In the genomic region with DNA sequence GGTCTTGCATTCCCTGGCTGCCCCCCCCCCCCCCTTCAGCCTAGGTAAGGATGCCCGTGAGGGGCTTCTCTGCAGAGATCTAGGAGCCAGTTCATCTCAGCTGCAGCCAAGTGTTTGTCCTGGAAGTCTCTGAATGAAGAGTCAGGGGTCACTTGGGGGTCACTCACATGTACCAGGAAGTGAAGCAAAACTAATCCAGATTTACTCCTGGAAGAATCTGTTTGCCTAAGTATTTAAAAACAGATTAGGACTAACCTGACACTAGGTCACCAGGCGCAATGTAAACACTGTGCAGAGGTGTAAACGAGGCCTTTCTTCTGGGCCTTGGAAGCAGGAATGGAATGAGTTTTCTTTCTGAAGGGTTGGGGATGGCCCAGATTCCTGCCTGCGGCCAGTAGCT, we compare ENCODE assay signal across 23 mouse cellular contexts. TPM values are rescaled to one million over a fixed set of nuclear protein-coding genes. Genes with fewer than 3 reads are reported as not detected.
DNase-seq lines count a peak whose midpoint lies in the region; ATAC-seq and TF ChIP-seq lines count a peak whose summit lies in the region.
"Had no signal": no experiment of that assay in that cellular context is flagged by ENCODE, and none has a peak within 500 bp of the region (broad histone marks: within the 10 kb centered on the region; RNA-seq: fewer than 3 reads in every experiment).

No protein-coding gene starts in this region.

- TF ChIP-seq EP300 in lung, postnatal 0 days (IDR thresholded peaks at IDR 0.05), result no peak
- no peak for TF ChIP-seq EP300 in stomach, postnatal 0 days (optimal IDR thresholded peaks at IDR 0.05)

- peak; percentile 65 for DNase-seq in intestine, embryonic 14.5 days (ENCODE audit: low spot score)
- peak; percentile 25 for DNase-seq in lung, postnatal 0 days (ENCODE audit: low spot score)
- DNase-seq in lung, adult 18-20 months, result no peak
- peak; percentile 21 for DNase-seq in forelimb bud, embryonic 11.5 days (ENCODE audit: low read depth, low spot score)
- peak; percentile 50 for DNase-seq in stomach, postnatal 0 days (ENCODE audit: low spot score)
- no peak for DNase-seq in urinary bladder, adult 18-20 months (ENCODE audit: low spot score in 2 of 2)
- DNase-seq in cerebellum, adult 9-11 months, result no peak
- DNase-seq: adrenal gland, postnatal 14 days; gastrocnemius, postnatal 10 days; heart, adult 11 months; kidney, adult 11 months; right cerebral cortex, postnatal 25 days; thymus, postnatal 36 days had no signal

- no peak overlapping the region for H3K4me2 ChIP-seq in intestine, embryonic 14.5 days (ENCODE audit: low read length)
- no peak overlapping the region for H3K4me2 ChIP-seq in intestine, embryonic 16.5 days (ENCODE audit: low read depth, low read length)
- H3K4me2 ChIP-seq in lung, postnatal 0 days (replicated peaks; ENCODE audit: low read depth, low read length), result no peak overlapping the region
- no peak overlapping the region for H3K4me2 ChIP-seq in stomach, postnatal 0 days (replicated peaks; ENCODE audit: low read depth)
- H3K4me2 ChIP-seq: forebrain, embryonic 13.5 days; heart, embryonic 13.5 days; hindbrain, embryonic 13.5 days; limb, embryonic 13.5 days; midbrain, embryonic 12.5 days; neural tube, embryonic 13.5 days had no signal

- H3K4me1 ChIP-seq in intestine, embryonic 14.5 days (replicated peaks; ENCODE audit: control insufficient read depth, insufficient read depth, low read length), result peaks cover 14% of the 10 kb centered on the region
- peaks cover 15% of the 10 kb centered on the region for H3K4me1 ChIP-seq in intestine, embryonic 16.5 days (ENCODE audit: control insufficient read depth, insufficient read depth, low read length)
- no peaks in the 10 kb centered on the region for H3K4me1 ChIP-seq in lung, postnatal 0 days (ENCODE audit: insufficient read depth, low read depth, low read length)
- H3K4me1 ChIP-seq in stomach, postnatal 0 days (replicated peaks; ENCODE audit: control insufficient read depth, insufficient read depth), result no peaks in the 10 kb centered on the region
- H3K4me1 ChIP-seq: forebrain, embryonic 13.5 days had no signal

- WGBS in intestine, embryonic 14.5 days, result 13% methylated on average over 4 of the region's 4 CpGs
- WGBS in intestine, embryonic 16.5 days, result 24% methylated on average over 4 of the region's 4 CpGs
- WGBS in lung, postnatal 0 days, result 33% methylated on average over 4 of the region's 4 CpGs
- 29% methylated on average over 4 of the region's 4 CpGs for WGBS in stomach, postnatal 0 days

- H3K36me3 ChIP-seq in intestine, embryonic 14.5 days (ENCODE audit: control insufficient read depth, insufficient read depth, low read length), result peaks cover 27% of the 10 kb centered on the region; the same call in 1 of the 2 replicates
- H3K36me3 ChIP-seq in intestine, embryonic 16.5 days (ENCODE audit: control insufficient read depth, insufficient read depth, low read length), result 0 out of 2 replicates have a peak, but pooled peaks cover 5% of the 10 kb centered on the region
- H3K36me3 ChIP-seq in lung, postnatal 0 days (ENCODE audit: insufficient read depth, low read length), result 0 out of 2 replicates have a peak, but pooled peaks cover 6% of the 10 kb centered on the region
- peaks cover 6% of the 10 kb centered on the region; the same call in 1 of the 2 replicates for H3K36me3 ChIP-seq in stomach, postnatal 0 days (ENCODE audit: control insufficient read depth, insufficient read depth, low read length)

- H3K9me3 ChIP-seq in intestine, embryonic 14.5 days (ENCODE audit: control insufficient read depth, low read length), result no peaks in the 10 kb centered on the region
- no peaks in the 10 kb centered on the region for H3K9me3 ChIP-seq in intestine, embryonic 16.5 days (ENCODE audit: control insufficient read depth, low read length)
- H3K9me3 ChIP-seq in lung, postnatal 0 days (ENCODE audit: low read length), result no peaks in the 10 kb centered on the region
- no peaks in the 10 kb centered on the region for H3K9me3 ChIP-seq in stomach, postnatal 0 days (ENCODE audit: control insufficient read depth, low read length)
- H3K9me3 ChIP-seq: forebrain, embryonic 13.5 days; heart, embryonic 13.5 days; hindbrain, embryonic 13.5 days; limb, embryonic 13.5 days; midbrain, embryonic 12.5 days; neural tube, embryonic 13.5 days had no signal

- H3K4me3 ChIP-seq in intestine, embryonic 14.5 days (ENCODE audit: low read depth, low read length), result no peak overlapping the region
- H3K4me3 ChIP-seq in intestine, embryonic 16.5 days (ENCODE audit: low read length), result no peak overlapping the region
- H3K4me3 ChIP-seq in lung, postnatal 0 days (ENCODE audit: low read depth, low read length), result no peak overlapping the region
- no peak overlapping the region for H3K4me3 ChIP-seq in stomach, postnatal 0 days (ENCODE audit: low read depth, low read length)
- H3K4me3 ChIP-seq: erythroblast, embryonic 14.5 days; forebrain, embryonic 13.5 days; heart, embryonic 13.5 days; hindbrain, embryonic 13.5 days; limb, embryonic 13.5 days; midbrain, embryonic 12.5 days; neural tube, embryonic 13.5 days had no signal

- peak; percentile 58; the same call in 1 of the 2 replicates for ATAC-seq in intestine, embryonic 14.5 days (replicated peaks; ENCODE audit: low FRiP score, low TSS enrichment, low read depth)
- no peak for ATAC-seq in intestine, embryonic 16.5 days
- ATAC-seq in lung, postnatal 0 days, result no peak
- ATAC-seq in stomach, postnatal 0 days (ENCODE audit: low FRiP score, low TSS enrichment), result peak; percentile 84
- ATAC-seq: activated CD4-positive, CD25-positive, alpha-beta regulatory T cell, adult 4 months; forebrain, embryonic 13.5 days had no signal

- H3K27me3 ChIP-seq in intestine, embryonic 14.5 days (replicated peaks; ENCODE audit: control insufficient read depth, insufficient read depth, low read length), result no peaks in the 10 kb centered on the region
- no peaks in the 10 kb centered on the region for H3K27me3 ChIP-seq in intestine, embryonic 16.5 days (replicated peaks; ENCODE audit: control insufficient read depth, insufficient read depth, low read length)
- H3K27me3 ChIP-seq in lung, postnatal 0 days (replicated peaks; ENCODE audit: insufficient read depth, low read length), result no peaks in the 10 kb centered on the region
- H3K27me3 ChIP-seq in stomach, postnatal 0 days (ENCODE audit: control insufficient read depth, insufficient read depth, low read length), result no peaks in the 10 kb centered on the region
- H3K27me3 ChIP-seq: forebrain, embryonic 13.5 days; heart, embryonic 13.5 days; hindbrain, embryonic 13.5 days; limb, embryonic 13.5 days; neural tube, embryonic 13.5 days had no signal

- H3K9ac ChIP-seq in intestine, embryonic 14.5 days (ENCODE audit: low read length), result no peak overlapping the region
- no peak overlapping the region for H3K9ac ChIP-seq in intestine, embryonic 16.5 days (ENCODE audit: low read depth, low read length)
- H3K9ac ChIP-seq in lung, postnatal 0 days (replicated peaks; ENCODE audit: low read depth), result no peak overlapping the region
- no peak overlapping the region for H3K9ac ChIP-seq in stomach, postnatal 0 days (ENCODE audit: low read length)
- H3K9ac ChIP-seq: forebrain, embryonic 13.5 days; heart, embryonic 13.5 days; hindbrain, embryonic 13.5 days; limb, embryonic 13.5 days; liver, embryonic 14.5 days; midbrain, embryonic 12.5 days; neural tube, embryonic 13.5 days had no signal

- TF ChIP-seq CTCF in lung, postnatal 0 days (IDR thresholded peaks at IDR 0.05), result no peak
- no peak for TF ChIP-seq CTCF in stomach, postnatal 0 days (IDR thresholded peaks at IDR 0.05; ENCODE audit: low read depth)

- H3K27ac ChIP-seq in intestine, embryonic 14.5 days (ENCODE audit: low read depth), result no peak overlapping the region; the same call in 1 of the 2 replicates
- H3K27ac ChIP-seq in intestine, embryonic 16.5 days (ENCODE audit: low read length), result no peak overlapping the region
- no peak overlapping the region for H3K27ac ChIP-seq in lung, postnatal 0 days (ENCODE audit: low read length)
- H3K27ac ChIP-seq in stomach, postnatal 0 days (replicated peaks), result no peak overlapping the region
- H3K27ac ChIP-seq: forebrain, embryonic 13.5 days; heart, embryonic 13.5 days; hindbrain, embryonic 13.5 days; liver, embryonic 14.5 days; midbrain, embryonic 12.5 days; neural tube, embryonic 13.5 days had no signal

RNA-seq across cellular contexts. Expression of a gene that starts 45.3 kb away (rescaled TPM):
- polyA plus RNA-seq in intestine, embryonic 14.5 days (2014; fragmentation: Nextera tagmentation; extraction: Ambion mirVana), result 0.20 TPM in 1 of 2 replicates, not detected in the other
- 0.07 and 0.09 TPM in 2 replicates for polyA plus RNA-seq in intestine, embryonic 16.5 days (2015; fragmentation: Nextera tagmentation; extraction: Ambion mirVana)
- 0.13 TPM in 1 of 2 replicates, not detected in the other for polyA plus RNA-seq in lung, postnatal 0 days (2015; fragmentation: Nextera tagmentation; extraction: Ambion mirVana)
- polyA plus RNA-seq in stomach, postnatal 0 days (2015; fragmentation: Nextera tagmentation; extraction: Ambion mirVana), result not detected in 2 replicates
- polyA plus RNA-seq: activated CD4-positive, CD25-positive, alpha-beta regulatory T cell, adult 4 months; erythroblast, embryonic 14.5 days had no signal

Comparison
In these comparisons a context has a peak if more than half of its experiments do, and no peak if none do; other contexts are left out.
1. ATAC-seq: peak in intestine, embryonic 14.5 days (single experiment) and stomach, postnatal 0 days (single experiment); none in intestine, embryonic 16.5 days (single experiment) and lung, postnatal 0 days (single experiment).
2. DNase-seq: peak in intestine, embryonic 14.5 days (single experiment), lung, postnatal 0 days (single experiment), forelimb bud, embryonic 11.5 days (single experiment) and stomach, postnatal 0 days (single experiment); none in lung, adult 18-20 months (0 of 2), urinary bladder, adult 18-20 months (0 of 2) and cerebellum, adult 9-11 months (single experiment).